Mouse (Mus musculus) MEL (cell line): ENCODE results near the gene Wipf1. TPM values are rescaled to one million over a fixed set of nuclear protein-coding genes. Genes with fewer than 3 reads are reported as not detected.

Source experiments
- DNase-seq: peaks from one replicate; pipeline ENCODE4 v3.0.0; 2011; ENCODE audit warnings: low read depth, low spot score
- H3K27ac ChIP-seq: 2 replicates; pipeline ENCODE4 v1.5.1; 2012; ENCODE audit warnings: low read depth, mild to moderate bottlenecking, control low read depth, low read length, moderate library complexity; ENCODE audit not compliant: control insufficient read depth
- H3K27me3 ChIP-seq, 2 experiments: fragments of 150-350 bp in 1 of 2; sonication (generic) in 1 of 2; 2 replicates each; pipeline ENCODE4 v1.6.1; 2012; ENCODE audit warnings: low read length in 2 of 2, mild to moderate bottlenecking in 2 of 2, improper control_type of control experiment in 1 of 2, moderate library complexity in 1 of 2; ENCODE audit not compliant: insufficient read depth in 2 of 2, control insufficient read depth in 1 of 2
- H3K36me3 ChIP-seq, 2 experiments: 2 replicates each; pipeline ENCODE4 v1.6.1; 2012 to 2014; ENCODE audit warnings: low read length in 2 of 2, improper control_type of control experiment in 1 of 2, inconsistent platforms in 1 of 2, mild to moderate bottlenecking in 1 of 2; ENCODE audit not compliant: insufficient read depth in 2 of 2, control insufficient read depth in 1 of 2
- H3K4me1 ChIP-seq, 2 experiments: fragments of 150-350 bp in 1 of 2; sonication (generic) in 1 of 2; 2 replicates each; pipeline ENCODE4 v1.6.1; 2012; ENCODE audit warnings: low read length in 2 of 2, improper control_type of control experiment in 1 of 2, mild to moderate bottlenecking in 1 of 2; ENCODE audit not compliant: insufficient read depth in 2 of 2, control insufficient read depth in 1 of 2
- H3K4me3 ChIP-seq, 2 experiments: fragments of 150-350 bp in 1 of 2; sonication (generic) in 1 of 2; 2 replicates each; pipeline ENCODE4 v1.5.1; 2012; ENCODE audit warnings: low read depth in 2 of 2, low read length in 2 of 2, mild to moderate bottlenecking in 2 of 2, moderate library complexity in 2 of 2, control low read depth in 1 of 2, improper control_type of control experiment in 1 of 2; ENCODE audit not compliant: control insufficient read depth in 1 of 2, insufficient read depth in 1 of 2
- H3K79me2 ChIP-seq: 2 replicates; pipeline ENCODE4 v1.6.1; 2012; ENCODE audit warnings: mild to moderate bottlenecking, low read length, moderate library complexity; ENCODE audit not compliant: control insufficient read depth, poor library complexity, insufficient read depth
- H3K9ac ChIP-seq: 2 replicates; pipeline ENCODE4 v1.6.1; 2012; ENCODE audit warnings: low read depth, mild to moderate bottlenecking, control low read depth, low read length, moderate library complexity; ENCODE audit not compliant: control insufficient read depth, poor library complexity, severe bottlenecking
- H3K9me3 ChIP-seq: fragments of 150-350 bp; sonication (generic); replicated peaks from 2 replicates; pipeline ENCODE4 v1.6.1; 2012; ENCODE audit warnings: mild to moderate bottlenecking, low read length, improper control_type of control experiment, moderate library complexity; ENCODE audit not compliant: insufficient read depth
- BHLHE40 ChIP-seq: IDR thresholded peaks from 2 replicates; pipeline ENCODE4 v1.6.1; 2012; ENCODE audit warnings: low read depth, mild to moderate bottlenecking, inconsistent platforms, low read length, improper control_type of control experiment, borderline replicate concordance
- CHD1 ChIP-seq: IDR thresholded peaks from 2 replicates; pipeline ENCODE4 v1.6.1; 2012; ENCODE audit warnings: low read depth, mild to moderate bottlenecking, inconsistent platforms, low read length, improper control_type of control experiment
- CHD2 ChIP-seq: IDR thresholded peaks from 2 replicates; pipeline ENCODE4 v1.6.1; 2011; ENCODE audit warnings: low read length, improper control_type of control experiment
- CTCF ChIP-seq, 3 experiments: IDR thresholded peaks in 2 of 3; conservative IDR thresholded peaks in 1 of 3; 2 replicates each; pipeline ENCODE4 v1.5.1; 2011 to 2012; ENCODE audit warnings: low read length in 3 of 3, low read depth in 2 of 3, mild to moderate bottlenecking in 2 of 3, improper control_type of control experiment in 1 of 3, inconsistent platforms in 1 of 3, mixed read lengths in 1 of 3, moderate library complexity in 1 of 3; ENCODE audit not compliant: control insufficient read depth in 1 of 3, insufficient read depth in 1 of 3, poor library complexity in 1 of 3, severe bottlenecking in 1 of 3
- E2F4 ChIP-seq: IDR thresholded peaks from 2 replicates; pipeline ENCODE4 v1.6.1; 2011; ENCODE audit warnings: low read depth, low read length, improper control_type of control experiment, borderline replicate concordance
- ELF1 ChIP-seq: IDR thresholded peaks from 2 replicates; pipeline ENCODE4 v1.6.1; 2014; ENCODE audit warnings: low read depth, mild to moderate bottlenecking, inconsistent platforms, low read length, improper control_type of control experiment, moderate library complexity
- EP300 ChIP-seq, 2 experiments: IDR thresholded peaks; 2 replicates each; pipeline ENCODE4 v1.6.1; 2011; ENCODE audit warnings: improper control_type of control experiment in 2 of 2, low read length in 2 of 2, low read depth in 1 of 2, mild to moderate bottlenecking in 1 of 2
- ETS1 ChIP-seq: IDR thresholded peaks from 2 replicates; pipeline ENCODE4 v1.6.1; 2012; ENCODE audit warnings: low read depth, mild to moderate bottlenecking, inconsistent platforms, low read length, improper control_type of control experiment, moderate library complexity
- GABPA ChIP-seq: IDR thresholded peaks from 2 replicates; pipeline ENCODE4 v1.6.1; 2012; ENCODE audit warnings: low read depth, mild to moderate bottlenecking, inconsistent platforms, low read length, improper control_type of control experiment, moderate library complexity
- GATA1 ChIP-seq: IDR thresholded peaks from 2 replicates; pipeline ENCODE4 v1.6.1; 2011; ENCODE audit warnings: low read depth, low read length, improper control_type of control experiment
- HCFC1 ChIP-seq: IDR thresholded peaks from 2 replicates; pipeline ENCODE4 v1.6.1; 2012; ENCODE audit warnings: low read depth, mild to moderate bottlenecking, inconsistent platforms, low read length, improper control_type of control experiment, moderate library complexity
- JUND ChIP-seq: IDR thresholded peaks from 2 replicates; pipeline ENCODE4 v1.6.1; 2011; ENCODE audit warnings: low read depth, mild to moderate bottlenecking, improper control_type of control experiment, low read length
- KAT2A ChIP-seq: conservative IDR thresholded peaks from 2 replicates; pipeline ENCODE4 v1.6.1; 2012; ENCODE audit warnings: low read depth, low read length, improper control_type of control experiment, inconsistent platforms
- MAFK ChIP-seq: IDR thresholded peaks from 2 replicates; pipeline ENCODE4 v1.6.1; 2011; ENCODE audit warnings: low read depth, mild to moderate bottlenecking, low read length, improper control_type of control experiment, borderline replicate concordance
- MAX ChIP-seq: IDR thresholded peaks from 2 replicates; pipeline ENCODE4 v1.6.1; 2011; ENCODE audit warnings: low read length, improper control_type of control experiment
- MAZ ChIP-seq: IDR thresholded peaks from 2 replicates; pipeline ENCODE4 v1.6.1; 2012; ENCODE audit warnings: low read depth, mild to moderate bottlenecking, inconsistent platforms, low read length, improper control_type of control experiment
- MEF2A ChIP-seq: IDR thresholded peaks from 2 replicates; pipeline ENCODE4 v1.6.1; 2014; ENCODE audit warnings: low read depth, mild to moderate bottlenecking, inconsistent platforms, low read length, improper control_type of control experiment; ENCODE audit not compliant: poor library complexity, insufficient replicate concordance, severe bottlenecking; ENCODE audit errors: extremely low read depth
- MXI1 ChIP-seq: IDR thresholded peaks from 2 replicates; pipeline ENCODE4 v1.6.1; 2011; ENCODE audit warnings: mild to moderate bottlenecking, low read depth, low read length, improper control_type of control experiment
- MYB ChIP-seq: IDR thresholded peaks from 2 replicates; pipeline ENCODE4 v1.6.1; 2011; ENCODE audit warnings: mild to moderate bottlenecking, low read depth, low read length, improper control_type of control experiment
- MYC ChIP-seq: IDR thresholded peaks from 2 replicates; pipeline ENCODE4 v1.6.1; 2011; ENCODE audit warnings: low read depth, mild to moderate bottlenecking, low read length, improper control_type of control experiment, moderate library complexity
- NELFE ChIP-seq: IDR thresholded peaks from 2 replicates; pipeline ENCODE4 v1.6.1; 2011; ENCODE audit warnings: low read depth, low read length, improper control_type of control experiment
- NRF1 ChIP-seq: IDR thresholded peaks from 2 replicates; pipeline ENCODE4 v1.6.1; 2014; ENCODE audit warnings: low read depth, mild to moderate bottlenecking, inconsistent platforms, low read length, improper control_type of control experiment, moderate library complexity; ENCODE audit not compliant: poor library complexity, insufficient read depth, severe bottlenecking
- POLR2A ChIP-seq, 2 experiments: IDR thresholded peaks; 2 replicates each; pipeline ENCODE4 v1.6.1; 2011 to 2012; ENCODE audit warnings: low read length in 2 of 2, mild to moderate bottlenecking in 2 of 2, control low read depth in 1 of 2, improper control_type of control experiment in 1 of 2, low read depth in 1 of 2, moderate library complexity in 1 of 2; ENCODE audit not compliant: control insufficient read depth in 1 of 2, insufficient read depth in 1 of 2, poor library complexity in 1 of 2
- POLR2AphosphoS2 ChIP-seq: IDR thresholded peaks from 2 replicates; pipeline ENCODE4 v1.6.1; 2011; ENCODE audit warnings: low read length, improper control_type of control experiment
- POLR2AphosphoS5 ChIP-seq: IDR thresholded peaks from 2 replicates; pipeline ENCODE4 v1.6.1; 2012; ENCODE audit warnings: low read depth, borderline replicate concordance, mild to moderate bottlenecking, inconsistent platforms, low read length, moderate library complexity, mixed read lengths
- RAD21 ChIP-seq: IDR thresholded peaks from 2 replicates; pipeline ENCODE4 v1.6.1; 2011; ENCODE audit warnings: mild to moderate bottlenecking, low read depth, low read length, improper control_type of control experiment
- RCOR1 ChIP-seq: IDR thresholded peaks from 2 replicates; pipeline ENCODE4 v1.6.1; 2012; ENCODE audit warnings: low read depth, mild to moderate bottlenecking, inconsistent platforms, low read length, improper control_type of control experiment
- SIN3A ChIP-seq: IDR thresholded peaks from 2 replicates; pipeline ENCODE4 v1.6.1; 2012; ENCODE audit warnings: low read length, improper control_type of control experiment, inconsistent platforms
- TAL1 ChIP-seq: IDR thresholded peaks from 2 replicates; pipeline ENCODE4 v1.6.1; 2012; ENCODE audit warnings: mild to moderate bottlenecking, inconsistent platforms, low read length, moderate library complexity, mixed read lengths
- TBP ChIP-seq: IDR thresholded peaks from 2 replicates; pipeline ENCODE4 v1.8.0; 2011; ENCODE audit warnings: low read depth, low read length, improper control_type of control experiment
- TCF12 ChIP-seq: IDR thresholded peaks from 2 replicates; pipeline ENCODE4 v1.6.1; 2014; ENCODE audit warnings: low read depth, mild to moderate bottlenecking, inconsistent platforms, low read length, improper control_type of control experiment, moderate library complexity
- UBTF ChIP-seq: IDR thresholded peaks from 2 replicates; pipeline ENCODE4 v1.6.1; 2012; ENCODE audit warnings: low read depth, mild to moderate bottlenecking, inconsistent platforms, low read length, improper control_type of control experiment, moderate library complexity, borderline replicate concordance; ENCODE audit not compliant: insufficient read depth
- USF1 ChIP-seq: IDR thresholded peaks from 2 replicates; pipeline ENCODE4 v1.6.1; 2014; ENCODE audit warnings: low read depth, mild to moderate bottlenecking, inconsistent platforms, low read length, improper control_type of control experiment, moderate library complexity
- USF2 ChIP-seq, 2 experiments: IDR thresholded peaks; 2 replicates each; pipeline ENCODE4 v1.6.1; 2011 to 2012; ENCODE audit warnings: improper control_type of control experiment in 2 of 2, low read length in 2 of 2, borderline replicate concordance in 1 of 2, inconsistent platforms in 1 of 2, low read depth in 1 of 2, mild to moderate bottlenecking in 1 of 2; ENCODE audit not compliant: insufficient read depth in 1 of 2
- ZC3H11A ChIP-seq: IDR thresholded peaks from 2 replicates; pipeline ENCODE4 v1.6.1; 2012; ENCODE audit warnings: low read depth, mild to moderate bottlenecking, inconsistent platforms, low read length, improper control_type of control experiment
- ZKSCAN1 ChIP-seq: IDR thresholded peaks from 2 replicates; pipeline ENCODE4 v1.6.1; 2012; ENCODE audit warnings: low read depth, mild to moderate bottlenecking, inconsistent platforms, low read length, improper control_type of control experiment, moderate library complexity
- ZMIZ1 ChIP-seq: IDR thresholded peaks from 2 replicates; pipeline ENCODE4 v1.6.1; 2012; ENCODE audit warnings: low read depth, mild to moderate bottlenecking, inconsistent platforms, low read length, improper control_type of control experiment, moderate library complexity
- ZNF384 ChIP-seq: IDR thresholded peaks from 2 replicates; pipeline ENCODE4 v1.6.1; 2012; ENCODE audit warnings: low read depth, mild to moderate bottlenecking, inconsistent platforms, low read length, improper control_type of control experiment
- polyA plus RNA-seq, 2 experiments: library from polyadenylated mRNA; stranded (reverse) in 1 of 2; unstranded in 1 of 2; fragments of >175 nt in 1 of 2; fragments of >200 nt in 1 of 2; gene quantifications; 2 replicates each; pipeline versions ENCODE4 v1.2.1 to v1.2.4; 2012; ENCODE audit warnings: low replicate concordance in 2 of 2, low read depth in 1 of 2; ENCODE audit not compliant: insufficient read length in 2 of 2, insufficient read depth in 1 of 2, missing spikeins in 1 of 2
- total RNA-seq: library from RNA; depleted of rRNA; stranded (reverse); fragments of 300-350 nt; gene quantifications from 2 replicates; pipeline ENCODE4 v1.2.3, GENCODE M21; 2012

Gene Wipf1
- total and polyA plus RNA-seq, 3 experiments, result 5.2 to 83.9 (median 27.1) TPM

GRCm38 (mm10) chr2:73561665-73562063 is 32.1 kb upstream of the Wipf1 start:
- H3K9me3 ChIP-seq, result no peaks in the 10 kb centered on the region
- DNase-seq, result peak; percentile 84
- H3K27ac ChIP-seq, result no peak overlapping the region
- peak overlapping the region; percentile 6; the same call in 1 of the 2 replicates for H3K9ac ChIP-seq
- peaks cover 0 to 3% of the 10 kb centered on the region in 2 experiments; a peak in 1 of 4 replicates for H3K36me3 ChIP-seq
- no peaks in the 10 kb centered on the region for H3K27me3 ChIP-seq
- no peaks in the 10 kb centered on the region for H3K79me2 ChIP-seq
- peak overlapping the region; percentile 40 to 62 for H3K4me3 ChIP-seq
- H3K4me1 ChIP-seq, result peaks cover 0 to 7% of the 10 kb centered on the region in 2 experiments; a peak in 3 of 4 replicates
- no peak for TF ChIP-seq CHD2
- TF ChIP-seq MAFK, result no peak
- no peak for TF ChIP-seq BHLHE40
- peak; percentile 37 for TF ChIP-seq RAD21
- TF ChIP-seq NRF1, result no peak
- TF ChIP-seq TCF12, result no peak
- peak; percentile 61 to 78 (median 71) for TF ChIP-seq CTCF (IDR thresholded peaks at IDR 0.05 in 2 of 3, conservative IDR thresholded peaks at IDR 0.05 in 1 of 3; ENCODE audit: control insufficient read depth in 1 of 3, insufficient read depth in 1 of 3, low read depth in 2 of 3, low read length in 3 of 3, poor library complexity in 1 of 3, severe bottlenecking in 1 of 3)
- TF ChIP-seq MYC, result no peak
- no peak for TF ChIP-seq USF1
- TF ChIP-seq POLR2AphosphoS5, result no peak
- TF ChIP-seq MAZ, result no peak
- TF ChIP-seq ELF1, result peak; percentile 97
- TF ChIP-seq GABPA, result no peak
- no peak for TF ChIP-seq TAL1
- TF ChIP-seq USF2 (IDR thresholded peaks at IDR 0.05; ENCODE audit: borderline replicate concordance in 1 of 2, insufficient read depth in 1 of 2, low read depth in 1 of 2, low read length in 2 of 2), result no peak
- no peak for TF ChIP-seq ZNF384
- no peak for TF ChIP-seq EP300 (IDR thresholded peaks at IDR 0.05; ENCODE audit: low read depth in 1 of 2, low read length in 2 of 2)
- TF ChIP-seq POLR2A (IDR thresholded peaks at IDR 0.05; ENCODE audit: control insufficient read depth in 1 of 2, insufficient read depth in 1 of 2, low read depth in 1 of 2, low read length in 2 of 2, poor library complexity in 1 of 2), result no peak
- TF ChIP-seq ETS1, result no peak
- TF ChIP-seq NELFE, result no peak
- TF ChIP-seq MXI1, result no peak
- no peak for TF ChIP-seq E2F4
- TF ChIP-seq MYB, result no peak
- no peak for TF ChIP-seq MEF2A
- TF ChIP-seq KAT2A, result no peak
- no peak for TF ChIP-seq POLR2AphosphoS2
- no peak for TF ChIP-seq ZKSCAN1
- TF ChIP-seq GATA1, result no peak
- no peak for TF ChIP-seq CHD1
- no peak for TF ChIP-seq MAX
- no peak for TF ChIP-seq UBTF
- 0 out of 2 replicates have a peak, but pooled peaks have one; percentile 28 for TF ChIP-seq HCFC1
- no peak for TF ChIP-seq SIN3A
- no peak for TF ChIP-seq ZMIZ1
- no peak for TF ChIP-seq TBP
- TF ChIP-seq ZC3H11A, result no peak
- TF ChIP-seq JUND, result no peak
- no peak for TF ChIP-seq RCOR1
